Mouse (Mus musculus) intestine, postnatal 0 days (tissue): ENCODE results near the gene Osbpl6. TPM values are rescaled to one million over a fixed set of nuclear protein-coding genes. Genes with fewer than 3 reads are reported as not detected.
A peak's percentile ranks its signal among the peaks of the same experiment; 100 is the strongest.

Source experiments
- ATAC-seq: fragments of 200-750 bp; cut with Nextera tagmentation; 2 replicates; pipeline ENCODE4 v1.8.0; 2017; ENCODE audit warnings: mild to moderate bottlenecking, moderate TSS enrichment, moderate library complexity
- H3K27ac ChIP-seq: fragments of 300-500 bp; sonication (generic); 2 replicates; pipeline ENCODE4 v1.5.1; 2014; ENCODE audit warnings: mild to moderate bottlenecking, low read depth, low read length, moderate library complexity
- H3K27me3 ChIP-seq: fragments of 300-500 bp; sonication (generic); replicated peaks from 2 replicates; pipeline ENCODE4 v1.6.1; 2014; ENCODE audit warnings: low read length, mixed read lengths; ENCODE audit not compliant: control insufficient read depth, insufficient read depth
- H3K36me3 ChIP-seq: fragments of 300-500 bp; sonication (generic); 2 replicates; pipeline ENCODE4 v1.6.1; 2014; ENCODE audit warnings: mild to moderate bottlenecking, moderate library complexity; ENCODE audit not compliant: control insufficient read depth, insufficient read depth
- H3K4me1 ChIP-seq: fragments of 300-500 bp; sonication (generic); replicated peaks from 2 replicates; pipeline ENCODE4 v1.6.1; 2014; ENCODE audit warnings: antibody characterized with exemption, low read length, mixed read lengths; ENCODE audit not compliant: control insufficient read depth, insufficient read depth
- H3K4me2 ChIP-seq: fragments of 300-500 bp; sonication (generic); replicated peaks from 2 replicates; pipeline ENCODE4 v1.6.1; 2014; ENCODE audit warnings: low read depth, mild to moderate bottlenecking, moderate library complexity
- H3K4me3 ChIP-seq: fragments of 300-500 bp; sonication (generic); 2 replicates; pipeline ENCODE4 v1.5.1; 2014; ENCODE audit warnings: low read depth, low read length
- H3K9ac ChIP-seq: fragments of 300-500 bp; sonication (generic); 2 replicates; pipeline ENCODE4 v1.6.1; 2014; ENCODE audit warnings: mild to moderate bottlenecking, low read depth, low read length
- H3K9me3 ChIP-seq: fragments of 300-500 bp; sonication (generic); 2 replicates; pipeline ENCODE4 v1.6.1; 2016; ENCODE audit warnings: mixed run types; ENCODE audit not compliant: control insufficient read depth
- CTCF ChIP-seq: sonication (generic); IDR thresholded peaks from 2 replicates; pipeline ENCODE4 v1.5.1; 2016; ENCODE audit warnings: low read depth, mild to moderate bottlenecking, control low read depth, antibody characterized with exemption, moderate library complexity
- WGBS: fragments of 180-500 bp; shearing (Covaris S2); extraction: QIAGEN DNeasy Blood & Tissue Kit; methylation state at CpG from one replicate; pipeline ENCODE4 v1.1.7; 2014; 5-methylcytosine and 5-hydroxymethylcytosine counted together
- polyA plus RNA-seq: library from polyadenylated mRNA; unstranded; fragments of >200 nt; fragmentation: Nextera tagmentation; extraction: Ambion mirVana; gene quantifications from 2 replicates; pipeline ENCODE4 v1.2.1, GENCODE M21; 2015

The Osbpl6 gene
- polyA plus RNA-seq, 1 experiment from 2014 or later = 30.8 TPM

- no peaks in the 10 kb centered on the region for H3K27me3 ChIP-seq
- H3K4me1 ChIP-seq = no peaks in the 10 kb centered on the region; the same call in 1 of the 2 replicates
- no peak for TF ChIP-seq CTCF
- no peak overlapping the region for H3K27ac ChIP-seq
- H3K4me2 ChIP-seq = no peak overlapping the region
- H3K36me3 ChIP-seq = no peaks in the 10 kb centered on the region
- WGBS = 64% methylated on average over 3 of the region's 3 CpGs
- H3K9ac ChIP-seq = no peak overlapping the region
- H3K4me3 ChIP-seq = no peak overlapping the region
- H3K9me3 ChIP-seq = no peaks in the 10 kb centered on the region
- no peak for ATAC-seq
These were observed 107.0 kb downstream of the Osbpl6 start for GRCm38 (mm10) chr2:76513296-76513695.

- H3K36me3 ChIP-seq = no peaks in the 10 kb centered on the region
- 85% methylated on average over 14 of the region's 14 CpGs for WGBS
- H3K9me3 ChIP-seq = no peaks in the 10 kb centered on the region
- no peaks in the 10 kb centered on the region for H3K27me3 ChIP-seq
- no peak overlapping the region for H3K27ac ChIP-seq
- no peak overlapping the region for H3K9ac ChIP-seq
- H3K4me3 ChIP-seq = no peak overlapping the region
- H3K4me1 ChIP-seq = no peaks in the 10 kb centered on the region
- H3K4me2 ChIP-seq = no peak overlapping the region
- ATAC-seq = no peak
- TF ChIP-seq CTCF = no peak
These were observed 111.2 kb downstream of the Osbpl6 start for GRCm38 (mm10) chr2:76517471-76517870.

GRCm38 (mm10) chr2:76518407-76519063 is 112.2 kb downstream of the Osbpl6 start:
- Histone ChIP-seq H3K4me1 (no peaks in the 10 kb centered on the region), H3K27ac (no peak overlapping the region), H3K36me3 (no peaks in the 10 kb centered on the region), H3K4me2 (no peak overlapping the region), H3K9ac (no peak overlapping the region), H3K4me3 (no peak overlapping the region), H3K27me3 (no peaks in the 10 kb centered on the region), H3K9me3 (no peaks in the 10 kb centered on the region)
- ATAC-seq = peak; percentile 57; the same call in 1 of the 2 replicates
- TF ChIP-seq CTCF = no peak
- 83% methylated on average over 5 of the region's 5 CpGs for WGBS

GRCm38 (mm10) chr2:76521585-76521984 is 115.3 kb downstream of the Osbpl6 start:
- no peak for ATAC-seq
- Histone ChIP-seq H3K27me3 (no peaks in the 10 kb centered on the region), H3K9ac (no peak overlapping the region), H3K4me3 (no peak overlapping the region), H3K36me3 (no peaks in the 10 kb centered on the region), H3K9me3 (no peaks in the 10 kb centered on the region), H3K4me2 (no peak overlapping the region), H3K27ac (no peak overlapping the region), H3K4me1 (no peaks in the 10 kb centered on the region)
- WGBS = 75% methylated on average over 6 of the region's 6 CpGs
- TF ChIP-seq CTCF = no peak

- 90% methylated on average over 5 of the region's 5 CpGs for WGBS
- Histone ChIP-seq H3K36me3 (no peaks in the 10 kb centered on the region), H3K27me3 (no peaks in the 10 kb centered on the region), H3K4me1 (no peaks in the 10 kb centered on the region), H3K9me3 (no peaks in the 10 kb centered on the region), H3K27ac (no peak overlapping the region), H3K4me3 (no peak overlapping the region), H3K4me2 (no peak overlapping the region), H3K9ac (no peak overlapping the region)
- TF ChIP-seq CTCF = no peak
- ATAC-seq = no peak
These were observed 118.1 kb downstream of the Osbpl6 start for GRCm38 (mm10) chr2:76524451-76524850.

GRCm38 (mm10) chr2:76525645-76526044 is 119.3 kb downstream of the Osbpl6 start:
- Histone ChIP-seq H3K9ac (no peak overlapping the region), H3K27ac (no peak overlapping the region), H3K9me3 (no peaks in the 10 kb centered on the region), H3K4me2 (no peak overlapping the region), H3K4me1 (no peaks in the 10 kb centered on the region), H3K4me3 (no peak overlapping the region), H3K36me3 (no peaks in the 10 kb centered on the region), H3K27me3 (no peaks in the 10 kb centered on the region)
- WGBS = 64% methylated on average over 3 of the region's 3 CpGs
- no peak for TF ChIP-seq CTCF
- no peak for ATAC-seq
